Comparison of ENCODE assay signal across 16 mouse cellular contexts in the genomic region with DNA sequence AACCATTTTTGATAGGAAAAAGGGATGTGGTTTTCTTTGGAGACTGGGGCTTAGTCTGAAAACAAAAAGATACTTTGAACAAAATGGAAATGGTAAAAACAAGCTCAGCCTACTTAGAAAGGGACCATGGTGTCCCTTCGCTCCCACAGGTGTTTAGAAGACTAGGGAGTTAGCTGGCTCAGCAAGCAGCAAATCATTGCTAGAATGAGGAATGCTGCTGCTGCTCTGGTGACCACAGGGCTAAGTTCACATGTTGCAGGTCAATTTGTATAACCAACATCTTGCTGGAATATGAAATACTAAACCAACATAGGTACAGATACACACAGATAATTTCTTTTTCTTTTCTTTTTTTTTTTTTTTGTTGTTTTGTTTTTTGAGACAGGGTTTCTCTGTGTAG.
"Had no signal": no experiment of that assay in that cellular context is flagged by ENCODE, and none has a peak within 500 bp of the region (broad histone marks: within the 10 kb centered on the region; RNA-seq: fewer than 3 reads in every experiment).

No protein-coding gene starts in this region.

- H3K27ac ChIP-seq: lung, embryonic 15.5 days; macrophage; neural tube, embryonic 12.5 days; stomach, embryonic 15.5 days had no signal

- DNase-seq: liver, embryonic 13.5 days; liver, postnatal 0 days; lung, postnatal 14 days; right cerebral cortex, postnatal 14 days; thymus, adult 2 months; thymus, postnatal 36 days had no signal

- ATAC-seq: hindbrain, postnatal 0 days; liver, postnatal 0 days; midbrain, embryonic 15.5 days had no signal

- H3K9me3 ChIP-seq: limb, embryonic 10.5 days; liver, embryonic 13.5 days; lung, embryonic 15.5 days; megakaryocyte, embryonic 14.5 days; midbrain, embryonic 15.5 days; neural tube, embryonic 12.5 days; stomach, embryonic 15.5 days had no signal

- H3K9ac ChIP-seq: liver, embryonic 13.5 days; liver, postnatal 0 days; lung, embryonic 15.5 days; midbrain, embryonic 15.5 days; neural tube, embryonic 12.5 days; stomach, embryonic 15.5 days had no signal

- H3K4me1 ChIP-seq: lung, embryonic 15.5 days; stomach, embryonic 15.5 days had no signal

- H3K4me3 ChIP-seq: left cerebral cortex, adult 2 months; limb, embryonic 10.5 days; liver, embryonic 13.5 days; lung, embryonic 15.5 days; megakaryocyte, embryonic 14.5 days; midbrain, embryonic 15.5 days; neural tube, embryonic 12.5 days; stomach, embryonic 15.5 days had no signal

- H3K27me3 ChIP-seq: liver, embryonic 13.5 days; lung, embryonic 15.5 days; megakaryocyte, embryonic 14.5 days; midbrain, embryonic 15.5 days; neural tube, embryonic 12.5 days; stomach, embryonic 15.5 days had no signal

- H3K4me2 ChIP-seq: liver, embryonic 13.5 days; lung, embryonic 15.5 days; midbrain, embryonic 11.5 days; midbrain, embryonic 15.5 days; neural tube, embryonic 12.5 days; stomach, embryonic 15.5 days had no signal
